Mouse (Mus musculus) megakaryocyte, embryonic 14.5 days (primary cell): ENCODE results near the gene Inpp5e. TPM values are rescaled to one million over a fixed set of nuclear protein-coding genes. Genes with fewer than 3 reads are reported as not detected.

ENCODE experiments used
- H3K27me3 ChIP-seq: replicated peaks from 2 replicates; pipeline ENCODE3; 2012; ENCODE audit warnings: inconsistent platforms
- H3K36me3 ChIP-seq: replicated peaks from 2 replicates; pipeline ENCODE3; 2012; ENCODE audit warnings: low read length, inconsistent platforms, mixed read lengths
- H3K4me1 ChIP-seq: 2 replicates; pipeline ENCODE4 v1.6.1; 2012; ENCODE audit warnings: inconsistent platforms
- H3K4me3 ChIP-seq: replicated peaks from 2 replicates; pipeline ENCODE3; 2012; ENCODE audit warnings: moderate library complexity, mild to moderate bottlenecking, inconsistent platforms
- H3K9me3 ChIP-seq: 2 replicates; pipeline ENCODE4 v1.6.1; 2012; ENCODE audit warnings: inconsistent platforms
- FLI1 ChIP-seq: IDR thresholded peaks from 2 replicates; pipeline ENCODE4 v1.6.1; 2012; ENCODE audit warnings: low read length, inconsistent platforms, mixed read lengths
- GATA1 ChIP-seq: IDR thresholded peaks from 3 replicates; pipeline ENCODE4 v1.6.1; 2012; ENCODE audit warnings: mixed read lengths, low read length, inconsistent platforms, borderline replicate concordance
- polyA plus RNA-seq: library from polyadenylated mRNA; stranded (reverse); fragments of >175 nt; gene quantifications from 2 replicates; pipeline ENCODE4 v1.2.3, GENCODE M21; 2012; ENCODE audit warnings: low replicate concordance; ENCODE audit not compliant: insufficient read depth

Gene Inpp5e
- polyA plus RNA-seq, result 6.3 and 18.1 TPM in 2 replicates

- TF ChIP-seq GATA1 (no peak), FLI1 (no peak)
Measured at GRCm38 (mm10) chr2:26408515-26409356, at the start of gene Inpp5e. TSS of gene Inpp5e (minus strand) at chr2:26409203.

GRCm38 (mm10) chr2:26458402-26459124 is 49.6 kb upstream of the Inpp5e start:
- Histone ChIP-seq H3K4me1 (peaks cover 32% of the 10 kb centered on the region), H3K4me3 (no peak overlapping the region), H3K36me3 (peaks cover 76% of the 10 kb centered on the region), H3K27me3 (peaks cover 13% of the 10 kb centered on the region), H3K9me3 (no peaks in the 10 kb centered on the region)
- TF ChIP-seq FLI1, result no peak
- TF ChIP-seq GATA1, result no peak

More at GRCm38 (mm10) chr2:26408515-26409356, at the start of gene Inpp5e:
- H3K27me3 ChIP-seq, result no peaks in the 10 kb centered on the region
- H3K4me1 ChIP-seq, result peaks cover 62% of the 10 kb centered on the region
- peaks cover 78% of the 10 kb centered on the region for H3K36me3 ChIP-seq
- H3K9me3 ChIP-seq, result no peaks in the 10 kb centered on the region
- peak within 1 kb of the TSS; percentile 98 for H3K4me3 ChIP-seq

GRCm38 (mm10) chr2:26449121-26450060 is 40.4 kb upstream of the Inpp5e start:
- Histone ChIP-seq H3K36me3 (peaks cover 61% of the 10 kb centered on the region), H3K9me3 (no peaks in the 10 kb centered on the region)

GRCm38 (mm10) chr2:26447451-26447850 is 38.4 kb upstream of the Inpp5e start:
- peak overlapping the region; percentile 64 for H3K4me3 ChIP-seq
- no peaks in the 10 kb centered on the region for H3K27me3 ChIP-seq
- H3K9me3 ChIP-seq, result no peaks in the 10 kb centered on the region
- H3K36me3 ChIP-seq, result peaks cover 52% of the 10 kb centered on the region
- no peak for TF ChIP-seq GATA1
- TF ChIP-seq FLI1, result no peak
- peaks cover 72% of the 10 kb centered on the region for H3K4me1 ChIP-seq

More at GRCm38 (mm10) chr2:26449121-26450060, 40.4 kb upstream of the Inpp5e start:
- Histone ChIP-seq H3K27me3 (no peaks in the 10 kb centered on the region), H3K4me3 (no peak overlapping the region), H3K4me1 (peaks cover 60% of the 10 kb centered on the region)
- TF ChIP-seq FLI1, result no peak
- TF ChIP-seq GATA1, result no peak

- Histone ChIP-seq H3K36me3 (peaks cover 53% of the 10 kb centered on the region), H3K4me3 (peak overlapping the region; percentile 100), H3K27me3 (no peaks in the 10 kb centered on the region), H3K4me1 (peaks cover 68% of the 10 kb centered on the region), H3K9me3 (no peaks in the 10 kb centered on the region)
- TF ChIP-seq GATA1, result no peak
- TF ChIP-seq FLI1, result no peak
Measured at GRCm38 (mm10) chr2:26446671-26447070, 37.7 kb upstream of the Inpp5e start.

GRCm38 (mm10) chr2:26445666-26446445 is 36.9 kb upstream of the Inpp5e start:
- Histone ChIP-seq H3K27me3 (no peaks in the 10 kb centered on the region), H3K4me1 (peaks cover 67% of the 10 kb centered on the region), H3K36me3 (peaks cover 53% of the 10 kb centered on the region), H3K9me3 (no peaks in the 10 kb centered on the region), H3K4me3 (peak overlapping the region; percentile 100)
- no peak for TF ChIP-seq GATA1
- TF ChIP-seq FLI1, result no peak

GRCm38 (mm10) chr2:26444946-26445665 is 36.1 kb upstream of the Inpp5e start, which contains the start of gene Sec16a:
TSS of gene Sec16a (minus strand) at chr2:26445216.
- Histone ChIP-seq H3K9me3 (no peaks in the 10 kb centered on the region), H3K27me3 (no peaks in the 10 kb centered on the region), H3K36me3 (peaks cover 56% of the 10 kb centered on the region), H3K4me1 (peaks cover 68% of the 10 kb centered on the region), H3K4me3 (peak within 1 kb of the TSS; percentile 100)
- TF ChIP-seq GATA1 (no peak), FLI1 (no peak)

GRCm38 (mm10) chr2:26444368-26444767 is 35.4 kb upstream of the Inpp5e start:
- TF ChIP-seq GATA1 (no peak), FLI1 (no peak)
- Histone ChIP-seq H3K36me3 (peaks cover 57% of the 10 kb centered on the region), H3K4me3 (peak overlapping the region; percentile 100), H3K4me1 (peaks cover 65% of the 10 kb centered on the region), H3K9me3 (no peaks in the 10 kb centered on the region), H3K27me3 (no peaks in the 10 kb centered on the region)
